Mouse (Mus musculus): Measurements from ENCODE around the gene Trmt44. TPM values are rescaled to one million over a fixed set of nuclear protein-coding genes. Genes with fewer than 3 reads are reported as not detected.

Gene Trmt44
- polyA plus RNA-seq, 1 experiment: 3.0 TPM

DNA sequence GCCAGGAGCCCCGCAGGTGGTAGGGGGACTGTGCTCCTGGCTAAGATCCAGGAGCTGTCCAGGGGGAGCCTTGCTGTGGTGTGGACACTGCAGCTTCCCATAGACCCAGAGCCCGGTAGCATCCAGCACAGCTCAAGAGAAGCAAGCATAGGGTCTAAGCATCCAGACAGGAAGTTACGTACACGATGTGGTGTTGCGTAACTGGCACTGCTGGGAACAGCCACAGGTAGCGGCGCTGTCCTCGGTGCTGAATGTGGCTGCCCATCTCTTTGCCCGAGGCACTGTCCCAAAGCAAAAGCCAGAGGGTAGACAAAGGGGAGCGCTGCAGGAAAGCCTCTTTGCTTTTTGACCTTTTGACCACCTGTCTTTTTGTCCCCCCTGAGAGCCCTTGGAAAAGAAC lies 43.3 kb downstream of the Trmt44 start:
- Histone ChIP-seq H3K4me3 (replicated peaks; ENCODE audit: control insufficient read depth, low read depth, low read length) (no peak overlapping the region), H3K27ac (ENCODE audit: control insufficient read depth, insufficient read depth, low read depth, low read length, poor library complexity) (no peak overlapping the region), H3K4me1 (ENCODE audit: control insufficient read depth, insufficient read depth, low read length) (no peaks in the 10 kb centered on the region)
- WGBS: 15% methylated on average over 10 of the region's 10 CpGs
- no peak for TF ChIP-seq CTCF (IDR thresholded peaks at IDR 0.05; ENCODE audit: control insufficient read depth, insufficient read depth, low read length)
- no peak for TF ChIP-seq POLR2A (IDR thresholded peaks at IDR 0.05; ENCODE audit: borderline replicate concordance, control insufficient read depth, low read depth, low read length)

- no peak for TF ChIP-seq POLR2A (IDR thresholded peaks at IDR 0.05; ENCODE audit: borderline replicate concordance, control insufficient read depth, low read depth, low read length)
- peak; percentile 58; the same call in 1 of the 2 replicates for TF ChIP-seq CTCF (IDR thresholded peaks at IDR 0.05; ENCODE audit: control insufficient read depth, insufficient read depth, low read length)
- 17% methylated on average over 4 of the region's 4 CpGs for WGBS
- Histone ChIP-seq H3K4me1 (ENCODE audit: control insufficient read depth, insufficient read depth, low read length) (no peaks in the 10 kb centered on the region), H3K4me3 (replicated peaks; ENCODE audit: control insufficient read depth, low read depth, low read length) (no peak overlapping the region), H3K27ac (ENCODE audit: control insufficient read depth, insufficient read depth, low read depth, low read length, poor library complexity) (no peak overlapping the region)
Observed at GRCm38 (mm10) chr5:35530442-35530841, 44.4 kb downstream of the Trmt44 start.

GRCm38 (mm10) chr5:35525469-35526123 lies 49.3 kb downstream of the Trmt44 start, which contains the start of gene Cpz:
Cpz (minus strand) TSS chr5:35525698.
- TF ChIP-seq POLR2A (IDR thresholded peaks at IDR 0.05; ENCODE audit: borderline replicate concordance, control insufficient read depth, low read depth, low read length): no peak
- TF ChIP-seq CTCF (IDR thresholded peaks at IDR 0.05; ENCODE audit: control insufficient read depth, insufficient read depth, low read length): no peak
- Histone ChIP-seq H3K4me1 (ENCODE audit: control insufficient read depth, insufficient read depth, low read length) (no peaks in the 10 kb centered on the region), H3K4me3 (replicated peaks; ENCODE audit: control insufficient read depth, low read depth, low read length) (no peak within 1 kb of the TSS), H3K27ac (ENCODE audit: control insufficient read depth, insufficient read depth, low read depth, low read length, poor library complexity) (no peak within 1 kb of the TSS)
- 7% methylated on average over 29 of the region's 29 CpGs for WGBS

DNA sequence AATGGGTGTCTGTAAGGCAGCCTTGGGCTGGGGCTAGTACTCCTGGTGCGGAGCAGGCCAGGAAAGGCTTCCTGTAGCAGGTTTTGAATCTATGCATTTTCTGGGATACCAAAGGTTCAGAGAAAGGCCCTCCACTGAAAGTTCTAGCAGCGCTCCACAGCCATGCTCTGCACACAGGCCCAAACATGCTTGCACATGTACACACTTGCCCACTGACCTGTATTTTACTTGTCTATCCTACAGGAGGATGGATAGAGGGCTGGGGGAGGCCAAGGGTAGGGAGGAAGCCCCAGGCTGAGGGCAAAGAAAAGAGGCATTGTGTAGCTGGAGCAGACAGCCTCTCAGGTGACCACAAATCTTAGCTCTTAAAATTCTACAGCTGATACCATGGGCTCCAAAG lies 50.5 kb downstream of the Trmt44 start:
- Histone ChIP-seq H3K4me3 (replicated peaks; ENCODE audit: control insufficient read depth, low read depth, low read length) (no peak overlapping the region), H3K4me1 (ENCODE audit: control insufficient read depth, insufficient read depth, low read length) (no peaks in the 10 kb centered on the region), H3K27ac (ENCODE audit: control insufficient read depth, insufficient read depth, low read depth, low read length, poor library complexity) (no peak overlapping the region)
- no peak for TF ChIP-seq CTCF (IDR thresholded peaks at IDR 0.05; ENCODE audit: control insufficient read depth, insufficient read depth, low read length)
- TF ChIP-seq POLR2A (IDR thresholded peaks at IDR 0.05; ENCODE audit: borderline replicate concordance, control insufficient read depth, low read depth, low read length): no peak
- WGBS: 75% methylated on average over 2 of the region's 2 CpGs

DNA sequence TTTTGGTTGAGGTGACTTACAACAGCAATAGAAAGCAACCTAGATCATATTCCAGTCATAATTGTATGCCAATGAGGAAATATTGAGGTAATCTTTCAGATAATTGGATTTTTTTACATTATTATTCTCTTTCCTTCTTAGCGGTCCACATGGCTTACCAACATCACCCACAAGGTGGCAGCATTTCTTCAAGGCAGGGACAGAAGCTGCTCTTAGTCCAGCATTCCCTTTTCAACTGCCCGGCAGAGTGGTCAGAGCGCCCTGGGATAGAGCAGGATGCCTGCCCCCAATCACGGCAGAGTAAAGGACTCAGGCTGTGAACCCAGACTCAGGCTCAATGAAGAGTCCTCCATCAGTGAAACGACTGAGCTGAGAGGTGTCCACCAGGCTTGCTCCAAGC lies 51.1 kb downstream of the Trmt44 start:
- 3% methylated on average over 5 of the region's 5 CpGs for WGBS
- Histone ChIP-seq H3K4me3 (replicated peaks; ENCODE audit: control insufficient read depth, low read depth, low read length) (no peak overlapping the region), H3K4me1 (ENCODE audit: control insufficient read depth, insufficient read depth, low read length) (no peaks in the 10 kb centered on the region), H3K27ac (ENCODE audit: control insufficient read depth, insufficient read depth, low read depth, low read length, poor library complexity) (no peak overlapping the region)
- TF ChIP-seq POLR2A (IDR thresholded peaks at IDR 0.05; ENCODE audit: borderline replicate concordance, control insufficient read depth, low read depth, low read length): no peak
- TF ChIP-seq CTCF (IDR thresholded peaks at IDR 0.05; ENCODE audit: control insufficient read depth, insufficient read depth, low read length): peak; percentile 56

DNA sequence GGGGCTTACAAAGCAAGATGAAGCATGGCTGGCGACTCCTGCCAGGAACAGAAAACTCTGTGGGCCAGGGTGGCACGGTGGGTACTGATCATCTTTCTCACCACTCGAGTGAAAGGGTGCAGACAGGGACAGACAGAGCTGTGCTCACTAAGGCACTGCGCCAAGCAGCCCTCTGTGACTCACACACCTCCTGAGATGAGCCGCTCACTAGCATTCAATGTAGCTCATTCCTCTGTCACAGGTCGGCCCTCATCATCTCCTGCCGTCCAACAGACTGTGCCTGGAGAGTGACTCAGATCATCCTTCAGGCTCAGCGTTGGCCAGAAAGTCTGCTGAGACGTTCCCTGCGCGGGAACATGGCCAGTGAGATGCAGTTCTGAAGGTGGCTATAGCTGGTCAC lies 58.1 kb downstream of the Trmt44 start:
- WGBS: 74% methylated on average over 11 of the region's 11 CpGs
- H3K27ac ChIP-seq (ENCODE audit: control insufficient read depth, insufficient read depth, low read depth, low read length, poor library complexity): no peak overlapping the region
- H3K4me3 ChIP-seq (replicated peaks; ENCODE audit: control insufficient read depth, low read depth, low read length): no peak overlapping the region
- H3K4me1 ChIP-seq (ENCODE audit: control insufficient read depth, insufficient read depth, low read length): no peaks in the 10 kb centered on the region
- no peak for TF ChIP-seq CTCF (IDR thresholded peaks at IDR 0.05; ENCODE audit: control insufficient read depth, insufficient read depth, low read length)
- TF ChIP-seq POLR2A (IDR thresholded peaks at IDR 0.05; ENCODE audit: borderline replicate concordance, control insufficient read depth, low read depth, low read length): no peak

GRCm38 (mm10) chr5:35510589-35510988 lies 64.3 kb downstream of the Trmt44 start:
- H3K4me3 ChIP-seq (replicated peaks; ENCODE audit: control insufficient read depth, low read depth, low read length): no peak overlapping the region
- WGBS: 21% methylated on average over 5 of the region's 5 CpGs
- no peak overlapping the region for H3K27ac ChIP-seq (ENCODE audit: control insufficient read depth, insufficient read depth, low read depth, low read length, poor library complexity)
- TF ChIP-seq CTCF (IDR thresholded peaks at IDR 0.05; ENCODE audit: control insufficient read depth, insufficient read depth, low read length): peak; percentile 68
- no peak for TF ChIP-seq POLR2A (IDR thresholded peaks at IDR 0.05; ENCODE audit: borderline replicate concordance, control insufficient read depth, low read depth, low read length)
- H3K4me1 ChIP-seq (ENCODE audit: control insufficient read depth, insufficient read depth, low read length): no peaks in the 10 kb centered on the region

Other genes with a start within 250 kb of the Trmt44 start
- gene Hmx1, start 186.0 kb downstream of the Trmt44 start, polyA plus RNA-seq (2011; ENCODE audit: insufficient read depth, insufficient read length, low replicate concordance, missing spikeins): not detected in 2 replicates
- not detected in 2 replicates for gene Cpz, start 49.4 kb downstream of the Trmt44 start, polyA plus RNA-seq (2011; ENCODE audit: insufficient read depth, insufficient read length, low replicate concordance, missing spikeins)
- 16.7 and 35.8 TPM in 2 replicates for gene Acox3, start 8.0 kb upstream of the Trmt44 start, polyA plus RNA-seq (2011; ENCODE audit: insufficient read depth, insufficient read length, low replicate concordance, missing spikeins)
- gene Htra3, start 104.7 kb upstream of the Trmt44 start, polyA plus RNA-seq (2011; ENCODE audit: insufficient read depth, insufficient read length, low replicate concordance, missing spikeins): 1.8 TPM in 1 of 2 replicates, not detected in the other
- gene Sh3tc1, start 164.9 kb upstream of the Trmt44 start, polyA plus RNA-seq (2011; ENCODE audit: insufficient read depth, insufficient read length, low replicate concordance, missing spikeins): 7.9 and 18.9 TPM in 2 replicates
- gene Ablim2, start 182.8 kb upstream of the Trmt44 start, polyA plus RNA-seq (2011; ENCODE audit: insufficient read depth, insufficient read length, low replicate concordance, missing spikeins): 2.2 TPM in 1 of 2 replicates, not detected in the other